Mouse (Mus musculus): ENCODE measurements around the gene Wdr66. TPM values are rescaled to one million over a fixed set of nuclear protein-coding genes. Genes with fewer than 3 reads are reported as not detected.

Wdr66 gene
- polyA plus RNA-seq, 1 experiment from 2014 or later = 7.0 TPM

DNA sequence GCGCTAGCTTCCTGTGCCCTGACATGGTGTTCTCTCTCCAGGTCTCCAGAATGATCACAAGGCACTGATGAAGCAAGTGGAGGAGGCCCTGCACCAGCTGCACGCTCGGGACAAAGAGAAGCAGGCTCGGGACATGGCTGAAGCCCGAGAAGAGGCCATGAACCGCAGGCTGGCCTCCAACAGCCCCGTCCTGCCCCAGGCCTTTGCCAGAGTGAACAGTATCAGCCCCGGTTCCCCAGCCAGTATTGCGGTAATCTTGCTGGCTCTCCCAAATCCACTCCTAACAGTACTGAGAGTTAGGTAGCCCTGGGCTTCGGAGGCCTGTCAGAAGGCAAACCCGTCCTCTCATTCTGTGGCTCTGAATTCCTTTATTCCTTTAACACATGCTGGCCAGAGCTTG lies 12.4 kb upstream of the Wdr66 start:
- no peak overlapping the region for H3K4me3 ChIP-seq
- no peak for DNase-seq (ENCODE audit: low spot score)
- no peaks in the 10 kb centered on the region for H3K4me1 ChIP-seq (replicated peaks)
- WGBS = 94% methylated on average over 11 of the region's 11 CpGs
- no peaks in the 10 kb centered on the region for H3K9me3 ChIP-seq
- no peaks in the 10 kb centered on the region for H3K27me3 ChIP-seq (ENCODE audit: insufficient read depth, poor library complexity, severe bottlenecking)
- peaks cover 88% of the 10 kb centered on the region for H3K36me3 ChIP-seq
- no peak overlapping the region for H3K27ac ChIP-seq

DNA sequence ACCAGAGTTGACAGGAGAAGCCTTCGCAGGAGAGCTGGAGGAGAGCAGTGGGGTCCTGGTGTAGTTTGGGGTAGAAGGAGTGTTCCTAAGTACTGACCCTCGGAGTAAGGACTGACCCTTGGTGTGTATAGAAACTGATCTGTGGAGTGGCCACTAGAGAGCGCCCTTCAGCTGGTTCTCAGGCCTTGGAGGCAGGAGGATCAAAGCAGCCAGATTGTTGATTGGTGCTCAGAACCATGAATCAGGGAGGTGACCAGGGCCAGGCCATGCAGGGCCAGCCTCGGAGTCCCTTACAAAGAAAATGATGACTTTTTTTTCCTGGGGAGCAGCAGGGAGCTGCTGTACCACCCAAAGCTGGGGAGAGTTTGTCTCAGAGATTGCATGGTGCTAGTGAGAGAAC lies 6.4 kb upstream of the Wdr66 start:
- H3K36me3 ChIP-seq = peaks cover 62% of the 10 kb centered on the region

DNA sequence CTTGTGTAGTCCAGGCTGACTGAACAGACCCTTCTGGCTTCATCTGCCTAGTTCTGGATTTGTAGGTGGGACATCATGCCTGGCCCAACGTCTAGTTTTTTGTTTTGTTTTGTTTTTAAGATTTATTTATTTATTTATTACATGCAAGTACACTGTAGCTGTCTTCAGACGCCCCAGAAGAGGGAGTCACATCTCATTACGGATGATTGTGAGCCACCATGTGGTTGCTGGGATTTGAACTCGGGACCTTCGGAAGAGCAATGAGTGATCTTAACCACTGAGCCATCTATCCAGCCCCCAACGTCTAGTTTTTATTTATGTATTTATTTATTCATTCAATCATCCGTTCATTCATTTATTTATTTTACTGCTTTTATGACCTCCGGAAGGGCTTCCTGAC lies 512 bp upstream of the Wdr66 start:
- Histone ChIP-seq H3K27me3 (ENCODE audit: insufficient read depth, poor library complexity, severe bottlenecking) (peaks cover 20% of the 10 kb centered on the region), H3K4me3 (no peak overlapping the region), H3K27ac (no peak overlapping the region), H3K9me3 (no peaks in the 10 kb centered on the region), H3K36me3 (peaks cover 22% of the 10 kb centered on the region), H3K4me1 (replicated peaks) (peaks cover 8% of the 10 kb centered on the region)
- no peak for DNase-seq (ENCODE audit: low spot score)
- 71% methylated on average over 8 of the region's 8 CpGs for WGBS

More for the DNA sequence above, 6.4 kb upstream of the Wdr66 start:
- H3K9me3 ChIP-seq = no peaks in the 10 kb centered on the region
- no peak overlapping the region for H3K27ac ChIP-seq
- H3K4me3 ChIP-seq = no peak overlapping the region
- H3K4me1 ChIP-seq (replicated peaks) = no peaks in the 10 kb centered on the region
- 15% methylated on average over 4 of the region's 4 CpGs for WGBS
- DNase-seq (ENCODE audit: low spot score) = peak; percentile 70
- H3K27me3 ChIP-seq (ENCODE audit: insufficient read depth, poor library complexity, severe bottlenecking) = no peaks in the 10 kb centered on the region

DNA sequence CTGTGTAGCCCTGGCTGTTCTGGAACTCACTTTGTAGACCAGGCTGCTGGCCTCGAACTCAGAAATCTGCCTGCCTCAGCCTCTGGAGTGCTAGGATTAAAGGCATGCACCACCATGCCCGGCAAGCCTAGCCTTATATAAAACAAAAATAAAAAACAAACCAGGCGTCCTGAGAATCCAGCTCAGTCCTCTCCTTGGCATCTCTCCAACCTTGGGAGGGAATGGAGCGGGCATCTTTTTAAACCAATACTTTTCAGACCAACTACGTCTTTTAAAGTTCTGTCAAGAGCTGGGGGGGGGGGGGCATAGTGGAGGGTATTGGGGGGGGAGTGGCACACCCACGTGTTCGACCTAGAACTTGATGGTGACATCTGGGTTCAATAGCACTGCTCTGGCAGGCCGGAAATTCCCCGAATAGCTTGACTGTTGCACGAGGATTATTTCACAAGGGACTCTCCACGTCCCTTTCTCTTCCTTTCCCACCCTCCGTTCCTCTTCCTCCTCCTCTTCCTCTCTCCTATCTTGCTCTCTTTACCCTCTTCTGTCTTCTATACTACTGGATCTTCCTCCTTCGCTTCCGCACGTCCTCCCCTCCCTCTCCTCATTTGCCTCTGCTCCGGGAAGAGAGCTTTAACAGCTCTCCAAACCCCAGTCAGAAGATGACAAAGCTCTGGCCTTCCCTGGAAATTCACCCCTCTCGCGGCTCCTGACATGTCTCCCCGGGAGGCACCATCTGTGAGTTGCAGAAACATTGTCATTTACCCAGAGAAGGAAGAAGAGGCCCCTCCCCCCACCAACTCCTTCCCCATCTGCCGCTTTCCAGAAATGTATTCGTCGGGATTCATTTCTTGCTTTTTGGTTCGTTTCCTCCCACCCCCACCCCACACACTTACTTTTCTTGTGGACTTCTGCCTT lies 5.2 kb downstream of the Wdr66 start:
- H3K36me3 ChIP-seq = no peaks in the 10 kb centered on the region
- H3K4me3 ChIP-seq = peak overlapping the region; percentile 20
- H3K27me3 ChIP-seq (ENCODE audit: insufficient read depth, poor library complexity, severe bottlenecking) = peaks cover 20% of the 10 kb centered on the region
- DNase-seq (ENCODE audit: low spot score) = peak; percentile 64
- H3K4me1 ChIP-seq (replicated peaks) = peaks cover 18% of the 10 kb centered on the region
- H3K27ac ChIP-seq = peak overlapping the region; percentile 84
- no peaks in the 10 kb centered on the region for H3K9me3 ChIP-seq
- 36% methylated on average over 23 of the region's 23 CpGs for WGBS

DNA sequence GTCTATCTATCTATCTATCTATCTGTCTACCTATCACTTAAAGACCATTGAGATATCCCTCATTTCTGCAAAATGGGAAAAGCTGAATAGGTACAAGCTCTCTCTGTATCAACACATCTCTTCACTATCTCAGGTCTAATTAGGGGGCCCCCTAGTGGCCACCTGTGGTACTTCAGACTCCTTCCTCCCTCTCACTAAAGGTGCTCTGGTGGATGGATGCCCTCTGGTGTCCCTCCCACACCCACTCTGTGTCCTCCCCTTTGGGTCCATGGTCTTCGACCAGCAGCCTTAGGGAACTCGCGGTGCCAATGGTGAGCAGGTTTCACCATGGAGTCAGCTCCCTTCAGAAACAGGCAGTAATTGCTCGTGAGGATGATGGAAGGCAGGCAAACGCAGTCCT lies 7.1 kb downstream of the Wdr66 start:
- H3K27ac ChIP-seq = no peak overlapping the region
- H3K36me3 ChIP-seq = no peaks in the 10 kb centered on the region
- peaks cover 16% of the 10 kb centered on the region for H3K4me1 ChIP-seq (replicated peaks)
- H3K4me3 ChIP-seq = no peak overlapping the region
- no peaks in the 10 kb centered on the region for H3K9me3 ChIP-seq
- 49% methylated on average over 5 of the region's 5 CpGs for WGBS
- DNase-seq (ENCODE audit: low spot score) = peak; percentile 31
- H3K27me3 ChIP-seq (ENCODE audit: insufficient read depth, poor library complexity, severe bottlenecking) = peaks cover 8% of the 10 kb centered on the region

DNA sequence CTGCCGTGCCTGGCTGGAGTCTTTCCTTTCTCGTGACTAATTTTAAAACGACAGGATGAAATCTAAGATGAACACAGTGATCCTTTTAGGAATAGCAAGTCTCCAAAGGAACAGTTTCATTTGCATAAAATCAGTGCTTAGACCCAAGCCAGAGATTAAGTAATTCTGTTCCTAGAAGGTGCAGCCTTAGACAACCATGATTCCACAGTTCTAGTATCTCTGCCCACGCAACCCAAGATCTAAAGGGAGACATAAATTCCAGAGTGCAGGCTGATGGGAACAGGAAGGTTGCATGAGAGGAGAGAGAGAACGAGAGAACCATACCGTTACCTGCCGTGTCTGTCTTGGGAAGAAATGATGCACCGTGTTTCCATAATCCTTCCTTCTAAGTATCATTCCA lies 8.8 kb downstream of the Wdr66 start:
- Histone ChIP-seq H3K4me3 (no peak overlapping the region), H3K4me1 (replicated peaks) (peaks cover 16% of the 10 kb centered on the region), H3K36me3 (no peaks in the 10 kb centered on the region), H3K27ac (no peak overlapping the region), H3K9me3 (no peaks in the 10 kb centered on the region), H3K27me3 (ENCODE audit: insufficient read depth, poor library complexity, severe bottlenecking) (no peaks in the 10 kb centered on the region)
- WGBS = 80% methylated on average over 8 of the region's 8 CpGs
- DNase-seq (ENCODE audit: low spot score) = no peak

DNA sequence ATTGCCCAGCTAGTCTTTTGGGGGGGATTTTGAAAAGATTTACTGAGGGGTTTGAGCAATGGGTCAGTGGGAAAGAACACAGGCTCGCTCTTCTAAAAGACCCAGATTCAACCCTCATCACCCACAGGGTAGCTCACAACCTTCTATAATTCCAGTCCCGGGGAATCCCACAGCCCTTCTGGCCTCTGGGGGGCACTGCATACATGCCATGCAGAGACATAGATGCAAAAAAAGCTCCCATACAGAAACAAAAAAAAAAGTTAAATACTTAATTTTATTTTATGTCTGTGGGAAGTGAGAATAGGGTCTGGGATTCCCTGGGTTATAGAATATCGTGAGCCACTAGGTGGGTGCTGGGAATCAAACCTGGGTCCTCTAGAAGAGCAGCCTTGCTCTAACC lies 15.0 kb downstream of the Wdr66 start:
- Histone ChIP-seq H3K4me3 (no peak overlapping the region), H3K4me1 (replicated peaks) (peaks cover 8% of the 10 kb centered on the region), H3K27me3 (ENCODE audit: insufficient read depth, poor library complexity, severe bottlenecking) (no peaks in the 10 kb centered on the region), H3K9me3 (peaks cover 3% of the 10 kb centered on the region; the same call in 1 of the 2 replicates), H3K36me3 (no peaks in the 10 kb centered on the region), H3K27ac (no peak overlapping the region)
- no peak for DNase-seq (ENCODE audit: low spot score)
- WGBS = 83% methylated on average over 3 of the region's 3 CpGs

DNA sequence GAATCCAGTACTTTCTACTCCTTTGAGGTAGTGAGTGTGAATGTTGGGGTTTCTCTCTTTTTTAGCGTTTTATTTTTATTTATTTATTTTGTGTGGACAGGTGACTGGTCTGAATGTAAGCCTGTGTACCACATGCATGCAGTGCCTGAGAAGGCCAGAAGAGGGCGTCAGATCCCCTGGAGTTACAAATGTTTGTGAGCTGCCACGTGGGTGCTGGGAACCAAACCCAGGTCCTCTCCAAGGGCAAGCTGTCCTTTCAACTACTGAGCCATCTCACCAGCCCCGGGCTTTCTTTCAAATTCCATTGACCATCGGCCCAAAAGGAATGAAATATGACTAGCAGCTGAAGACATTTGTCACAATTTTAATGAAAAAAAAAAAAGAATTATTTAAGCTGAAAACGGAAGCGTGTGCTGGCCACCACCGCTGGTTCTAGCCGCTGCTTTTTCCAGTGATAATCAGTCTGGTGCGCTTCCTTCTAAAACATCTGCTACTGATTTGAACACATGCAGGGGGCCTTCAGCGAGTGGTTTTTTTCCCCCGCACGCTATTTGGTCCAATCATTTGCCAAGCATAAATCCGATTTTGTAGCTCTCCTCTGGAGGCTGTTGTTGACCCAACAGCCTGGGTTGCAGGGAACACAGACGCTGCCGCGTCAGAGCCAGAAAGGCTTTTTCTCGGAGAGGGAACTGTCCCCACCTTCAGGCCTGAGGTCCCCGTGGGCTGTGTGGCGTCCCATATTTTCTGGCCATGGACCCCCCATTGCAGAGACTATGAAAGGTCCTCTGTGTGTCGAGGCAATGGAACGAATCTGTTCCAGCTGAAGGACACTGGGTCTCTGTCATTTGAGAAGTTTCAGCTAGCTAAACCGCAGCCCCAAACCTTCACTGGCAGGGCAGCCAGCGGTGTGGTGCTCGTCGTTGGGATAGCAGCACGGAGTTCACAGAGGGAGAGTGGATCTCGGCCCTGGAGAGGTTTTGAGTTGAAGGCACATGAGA lies 16.9 kb downstream of the Wdr66 start:
- 75% methylated on average over 28 of the region's 28 CpGs for WGBS
- Histone ChIP-seq H3K4me1 (replicated peaks) (peaks cover 18% of the 10 kb centered on the region), H3K9me3 (peaks cover 3% of the 10 kb centered on the region; the same call in 1 of the 2 replicates), H3K4me3 (no peak overlapping the region), H3K27me3 (ENCODE audit: insufficient read depth, poor library complexity, severe bottlenecking) (no peaks in the 10 kb centered on the region), H3K36me3 (no peaks in the 10 kb centered on the region), H3K27ac (peak overlapping the region; percentile 40; the same call in 1 of the 2 replicates)
- no peak for DNase-seq (ENCODE audit: low spot score)

DNA sequence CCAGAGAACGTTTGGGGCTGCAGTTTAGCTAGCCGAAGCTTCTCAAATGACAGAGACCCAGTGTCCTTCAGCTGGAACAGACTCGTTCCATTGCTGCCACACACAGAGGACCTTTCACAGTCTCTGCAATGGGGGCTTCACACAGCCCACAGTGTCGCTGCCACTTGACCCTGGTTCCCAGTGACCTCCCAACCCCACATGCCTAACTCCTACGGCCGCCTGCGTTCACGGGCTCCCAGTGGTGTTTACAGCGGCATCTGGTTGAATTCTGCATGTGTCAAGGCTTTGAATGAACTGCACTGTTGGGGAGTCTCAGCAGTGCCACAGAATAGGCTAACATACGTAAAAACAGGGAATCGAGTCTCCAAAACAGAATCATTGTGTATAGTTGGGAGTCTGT lies 19.0 kb downstream of the Wdr66 start:
- peak overlapping the region; percentile 56 for H3K27ac ChIP-seq
- peaks cover 24% of the 10 kb centered on the region for H3K4me1 ChIP-seq (replicated peaks)
- 41% methylated on average over 11 of the region's 11 CpGs for WGBS
- H3K27me3 ChIP-seq (ENCODE audit: insufficient read depth, poor library complexity, severe bottlenecking) = no peaks in the 10 kb centered on the region
- no peaks in the 10 kb centered on the region for H3K36me3 ChIP-seq
- H3K9me3 ChIP-seq = peaks cover 3% of the 10 kb centered on the region; the same call in 1 of the 2 replicates
- H3K4me3 ChIP-seq = no peak overlapping the region
- peak; percentile 47 for DNase-seq (ENCODE audit: low spot score)

DNA sequence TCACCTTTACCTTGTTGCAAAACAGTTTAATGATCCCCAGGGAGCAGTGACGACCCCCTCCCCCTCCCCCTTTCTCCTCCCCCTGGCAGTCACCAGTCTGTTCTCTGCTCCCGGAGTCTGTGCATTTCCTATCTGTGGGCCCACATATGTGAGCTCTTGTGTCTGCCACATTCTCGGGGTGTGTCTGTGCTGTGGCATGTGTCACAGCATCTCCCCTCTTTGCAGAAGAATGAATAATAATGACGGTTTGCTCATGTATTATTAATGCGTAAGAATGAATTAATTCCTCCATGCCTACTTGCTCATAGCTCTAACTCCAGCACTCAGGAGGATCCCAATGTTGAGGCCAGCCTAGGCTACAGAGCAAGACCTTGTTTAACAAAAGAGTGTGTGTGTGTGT lies 21.0 kb downstream of the Wdr66 start:
- Histone ChIP-seq H3K4me1 (replicated peaks) (peaks cover 38% of the 10 kb centered on the region), H3K36me3 (no peaks in the 10 kb centered on the region), H3K27ac (no peak overlapping the region), H3K27me3 (ENCODE audit: insufficient read depth, poor library complexity, severe bottlenecking) (no peaks in the 10 kb centered on the region), H3K4me3 (no peak overlapping the region), H3K9me3 (peaks cover 3% of the 10 kb centered on the region; the same call in 1 of the 2 replicates)
- no peak for DNase-seq (ENCODE audit: low spot score)
- 61% methylated on average over 5 of the region's 5 CpGs for WGBS

DNA sequence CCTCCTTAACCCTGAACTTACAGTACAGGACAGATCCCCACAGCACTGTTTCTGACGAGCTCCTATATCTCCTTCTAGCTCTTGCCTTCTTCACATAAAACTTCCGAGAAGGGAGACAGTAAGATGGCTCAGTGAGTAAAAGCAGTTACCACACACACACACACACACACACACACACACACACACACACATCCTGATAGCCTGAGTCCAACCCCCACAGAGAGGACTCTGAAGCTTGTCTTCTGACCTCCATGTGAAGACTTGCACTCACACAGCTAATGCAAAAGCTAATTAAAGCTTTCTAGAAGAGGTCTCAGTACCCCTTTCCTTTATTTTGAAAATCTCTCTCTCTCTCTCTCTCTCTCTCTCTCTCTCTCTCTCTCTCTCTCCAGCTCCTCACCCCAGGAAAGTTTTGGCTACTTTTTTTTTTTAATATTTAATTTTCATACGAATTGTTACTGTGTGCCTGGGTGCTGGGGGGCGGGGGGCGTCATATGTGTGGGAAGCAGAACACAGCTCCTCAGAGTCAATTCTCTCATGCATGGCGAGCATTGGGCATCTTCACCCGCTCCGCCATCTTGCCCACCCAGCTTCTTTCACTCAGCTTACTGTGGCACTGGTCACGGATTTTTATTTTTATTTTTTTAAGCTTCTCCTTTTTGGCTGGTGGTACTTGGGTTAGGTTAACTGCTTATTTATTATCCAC lies 24.9 kb downstream of the Wdr66 start:
- 85% methylated on average over 9 of the region's 9 CpGs for WGBS
- H3K9me3 ChIP-seq = no peaks in the 10 kb centered on the region
- H3K27ac ChIP-seq = peak overlapping the region; percentile 9; the same call in 1 of the 2 replicates

DNA sequence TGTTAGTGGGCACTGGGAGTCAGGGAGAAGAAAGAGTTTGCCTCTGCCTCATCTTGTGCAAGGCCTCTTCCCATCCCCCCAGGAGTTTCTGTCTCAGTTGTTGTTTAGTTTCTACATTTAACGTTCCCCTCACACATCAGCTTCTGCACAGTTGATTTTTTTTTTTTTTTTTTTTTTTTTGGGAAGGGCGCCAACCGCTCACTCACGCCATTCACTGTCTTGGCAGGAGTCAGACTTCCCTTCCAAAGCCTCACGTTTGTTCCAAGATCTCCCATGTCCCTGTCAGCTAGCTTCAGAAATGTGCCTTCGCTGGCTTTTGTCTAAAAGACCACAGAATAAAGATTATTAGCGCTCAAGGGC lies 25.4 kb downstream of the Wdr66 start:
- WGBS = 59% methylated on average over 7 of the region's 7 CpGs
- peak overlapping the region; percentile 9; the same call in 1 of the 2 replicates for H3K27ac ChIP-seq
- DNase-seq (ENCODE audit: low spot score) = no peak

More for the DNA sequence above, 24.9 kb downstream of the Wdr66 start:
- no peak for DNase-seq (ENCODE audit: low spot score)
- H3K27me3 ChIP-seq (ENCODE audit: insufficient read depth, poor library complexity, severe bottlenecking) = no peaks in the 10 kb centered on the region
- peaks cover 31% of the 10 kb centered on the region for H3K4me1 ChIP-seq (replicated peaks)
- H3K4me3 ChIP-seq = no peak overlapping the region
- H3K36me3 ChIP-seq = no peaks in the 10 kb centered on the region

More for the DNA sequence above, 25.4 kb downstream of the Wdr66 start:
- no peaks in the 10 kb centered on the region for H3K9me3 ChIP-seq
- no peaks in the 10 kb centered on the region for H3K27me3 ChIP-seq (ENCODE audit: insufficient read depth, poor library complexity, severe bottlenecking)
- no peak overlapping the region for H3K4me3 ChIP-seq
- H3K4me1 ChIP-seq (replicated peaks) = peaks cover 28% of the 10 kb centered on the region
- no peaks in the 10 kb centered on the region for H3K36me3 ChIP-seq
